Mouse (Mus musculus): ENCODE data around the gene Pif1. TPM values are rescaled to one million over a fixed set of nuclear protein-coding genes. Genes with fewer than 3 reads are reported as not detected.

The Pif1 gene
- polyA plus RNA-seq, 1 experiment from 2014 or later: 9.1 TPM

GRCm38 (mm10) chr9:65606321-65607109 is 19.6 kb downstream of the Pif1 start:
- no peaks in the 10 kb centered on the region for H3K9me3 ChIP-seq
- H3K4me3 ChIP-seq (replicated peaks): no peak overlapping the region
- no peaks in the 10 kb centered on the region for H3K36me3 ChIP-seq
- peak overlapping the region; percentile 78 for H3K27ac ChIP-seq
- no peak overlapping the region for H3K9ac ChIP-seq
- H3K4me1 ChIP-seq (replicated peaks): 0 out of 2 replicates have a peak, but pooled peaks cover 5% of the 10 kb centered on the region
- 48% methylated on average over 9 of the region's 9 CpGs for WGBS
- peak; percentile 62 for ATAC-seq
- H3K27me3 ChIP-seq (replicated peaks): no peaks in the 10 kb centered on the region
- 0 out of 2 replicates have a peak overlapping the region, but pooled peaks have one; percentile 19 for H3K4me2 ChIP-seq (replicated peaks)

DNA sequence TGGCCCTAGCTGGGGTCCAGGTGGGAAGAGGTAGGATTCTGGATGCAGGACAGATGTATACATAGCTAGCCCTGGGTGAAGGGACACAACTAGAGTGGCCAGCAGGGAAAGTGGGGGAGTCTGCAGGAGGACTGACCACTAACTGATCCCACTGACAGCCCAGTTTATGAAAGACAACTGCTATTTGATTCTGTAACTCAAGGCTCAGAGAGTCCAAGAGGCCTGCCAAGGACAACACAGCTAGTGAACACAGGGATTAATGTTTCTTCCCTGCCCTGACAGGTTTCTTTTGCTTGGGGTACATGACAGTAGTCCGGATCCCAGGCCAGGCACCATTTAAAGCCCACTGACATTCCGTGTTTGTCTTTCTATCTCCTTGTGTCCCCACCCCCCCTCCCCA is 20.2 kb downstream of the Pif1 start:
- H3K9ac ChIP-seq: no peak overlapping the region
- WGBS: 41% methylated on average over 2 of the region's 2 CpGs
- no peaks in the 10 kb centered on the region for H3K27me3 ChIP-seq (replicated peaks)
- 0 out of 2 replicates have a peak, but pooled peaks cover 5% of the 10 kb centered on the region for H3K4me1 ChIP-seq (replicated peaks)
- H3K27ac ChIP-seq: peak overlapping the region; percentile 40; the same call in 1 of the 2 replicates
- no peaks in the 10 kb centered on the region for H3K36me3 ChIP-seq
- no peak for ATAC-seq
- H3K4me3 ChIP-seq (replicated peaks): no peak overlapping the region
- H3K4me2 ChIP-seq (replicated peaks): no peak overlapping the region
- no peaks in the 10 kb centered on the region for H3K9me3 ChIP-seq

- Histone ChIP-seq H3K9me3 (no peaks in the 10 kb centered on the region), H3K4me2 (replicated peaks) (no peak overlapping the region), H3K36me3 (no peaks in the 10 kb centered on the region), H3K9ac (no peak overlapping the region), H3K27ac (no peak overlapping the region), H3K4me3 (replicated peaks) (no peak overlapping the region), H3K27me3 (replicated peaks) (no peaks in the 10 kb centered on the region), H3K4me1 (replicated peaks) (no peaks in the 10 kb centered on the region)
- 68% methylated on average over 5 of the region's 5 CpGs for WGBS
- no peak for ATAC-seq
Observed at GRCm38 (mm10) chr9:65611969-65612486, 25.1 kb downstream of the Pif1 start.

DNA sequence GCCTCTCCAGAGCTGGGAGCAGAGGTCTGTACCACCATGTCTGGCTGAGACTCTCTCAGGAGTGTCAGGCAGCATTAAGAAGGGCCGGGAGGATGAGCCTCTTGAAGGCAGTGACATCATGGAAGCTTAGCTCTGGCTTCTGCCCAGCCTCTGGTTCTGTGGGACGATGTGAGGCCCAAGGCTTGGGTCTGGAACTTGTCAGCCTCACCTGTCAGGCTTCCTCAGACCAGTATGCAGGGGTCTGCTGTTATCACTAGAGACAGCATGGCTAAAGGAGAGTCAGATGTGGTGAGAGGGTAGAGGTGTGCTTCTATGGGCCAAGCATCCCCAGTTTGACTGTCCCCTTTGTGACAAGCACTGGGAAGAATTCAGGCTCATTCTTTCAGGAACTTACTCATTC is 26.1 kb downstream of the Pif1 start:
- Histone ChIP-seq H3K4me3 (replicated peaks) (no peak overlapping the region), H3K4me1 (replicated peaks) (no peaks in the 10 kb centered on the region), H3K9me3 (no peaks in the 10 kb centered on the region), H3K9ac (no peak overlapping the region), H3K36me3 (no peaks in the 10 kb centered on the region), H3K27me3 (replicated peaks) (no peaks in the 10 kb centered on the region), H3K27ac (no peak overlapping the region), H3K4me2 (replicated peaks) (no peak overlapping the region)
- peak; percentile 41; the same call in 1 of the 2 replicates for ATAC-seq
- WGBS: 32% methylated on average over 2 of the region's 2 CpGs

- no peak overlapping the region for H3K4me2 ChIP-seq (replicated peaks)
- H3K9ac ChIP-seq: no peak overlapping the region
- no peak overlapping the region for H3K4me3 ChIP-seq (replicated peaks)
- ATAC-seq: no peak
- no peaks in the 10 kb centered on the region for H3K4me1 ChIP-seq (replicated peaks)
- no peak overlapping the region for H3K27ac ChIP-seq
- H3K9me3 ChIP-seq: no peaks in the 10 kb centered on the region
- 58% methylated on average over 3 of the region's 3 CpGs for WGBS
- no peaks in the 10 kb centered on the region for H3K27me3 ChIP-seq (replicated peaks)
- no peaks in the 10 kb centered on the region for H3K36me3 ChIP-seq
Observed at GRCm38 (mm10) chr9:65619311-65619710, 32.4 kb downstream of the Pif1 start.

GRCm38 (mm10) chr9:65621196-65621595 is 34.2 kb downstream of the Pif1 start:
- ATAC-seq: no peak
- Histone ChIP-seq H3K4me1 (replicated peaks) (no peaks in the 10 kb centered on the region), H3K9me3 (no peaks in the 10 kb centered on the region), H3K9ac (no peak overlapping the region), H3K4me3 (replicated peaks) (no peak overlapping the region), H3K27ac (no peak overlapping the region), H3K27me3 (replicated peaks) (no peaks in the 10 kb centered on the region), H3K36me3 (no peaks in the 10 kb centered on the region), H3K4me2 (replicated peaks) (no peak overlapping the region)
- 87% methylated on average over 4 of the region's 4 CpGs for WGBS

GRCm38 (mm10) chr9:65621666-65622065 is 34.7 kb downstream of the Pif1 start:
- no peak for ATAC-seq
- Histone ChIP-seq H3K4me3 (replicated peaks) (no peak overlapping the region), H3K9me3 (no peaks in the 10 kb centered on the region), H3K36me3 (no peaks in the 10 kb centered on the region), H3K27me3 (replicated peaks) (no peaks in the 10 kb centered on the region), H3K9ac (no peak overlapping the region), H3K27ac (no peak overlapping the region), H3K4me2 (replicated peaks) (no peak overlapping the region), H3K4me1 (replicated peaks) (no peaks in the 10 kb centered on the region)
- 71% methylated on average over 2 of the region's 2 CpGs for WGBS

DNA sequence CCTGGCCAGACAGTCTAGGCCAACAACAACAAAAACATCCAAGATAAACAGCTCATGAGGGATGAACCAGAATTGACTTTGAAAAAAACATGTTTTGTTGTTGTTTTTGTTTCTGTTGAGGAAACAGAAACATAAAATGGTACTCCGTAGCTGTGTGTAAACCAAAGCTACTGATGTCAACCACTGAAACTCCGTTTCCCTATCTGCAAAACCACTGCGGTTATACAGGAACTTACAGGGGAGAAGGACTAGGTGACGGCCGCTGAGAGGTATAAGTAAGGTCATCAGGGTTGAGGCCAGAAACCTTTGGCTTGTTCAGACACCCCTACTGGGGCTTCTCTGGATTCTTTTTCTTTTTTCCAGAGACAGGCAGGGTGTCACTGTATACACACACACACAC is 35.9 kb downstream of the Pif1 start:
- Histone ChIP-seq H3K36me3 (no peaks in the 10 kb centered on the region), H3K4me3 (replicated peaks) (no peak overlapping the region), H3K27ac (no peak overlapping the region), H3K9ac (no peak overlapping the region), H3K4me2 (replicated peaks) (no peak overlapping the region), H3K27me3 (replicated peaks) (no peaks in the 10 kb centered on the region), H3K9me3 (no peaks in the 10 kb centered on the region), H3K4me1 (replicated peaks) (no peaks in the 10 kb centered on the region)
- no peak for ATAC-seq
- 82% methylated on average over 5 of the region's 5 CpGs for WGBS

DNA sequence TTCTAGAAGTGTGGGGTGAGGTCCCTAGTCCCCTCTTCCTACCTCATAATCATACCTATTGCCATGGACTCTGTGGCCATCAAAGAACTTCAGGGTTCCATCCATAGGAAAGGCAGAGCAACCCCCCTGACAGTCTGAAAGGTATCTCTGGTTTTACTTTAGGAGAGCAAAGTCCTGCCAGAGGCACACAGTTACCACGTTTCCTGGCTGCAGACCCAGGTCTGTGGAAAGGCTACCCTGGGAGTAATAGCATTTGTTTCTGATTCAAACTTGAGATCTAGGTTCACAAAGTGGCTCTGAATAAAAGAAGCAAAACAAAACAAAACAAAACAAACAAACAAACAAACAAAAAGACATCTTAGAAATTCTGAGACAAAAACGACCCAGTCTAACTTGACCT is 37.3 kb downstream of the Pif1 start:
- ATAC-seq: no peak
- 54% methylated on average over 2 of the region's 2 CpGs for WGBS
- Histone ChIP-seq H3K4me2 (replicated peaks) (no peak overlapping the region), H3K4me3 (replicated peaks) (no peak overlapping the region), H3K9me3 (no peaks in the 10 kb centered on the region), H3K27ac (no peak overlapping the region), H3K4me1 (replicated peaks) (peaks cover 3% of the 10 kb centered on the region; the same call in 1 of the 2 replicates), H3K27me3 (replicated peaks) (0 out of 2 replicates have a peak, but pooled peaks cover 5% of the 10 kb centered on the region), H3K36me3 (no peaks in the 10 kb centered on the region), H3K9ac (no peak overlapping the region)

DNA sequence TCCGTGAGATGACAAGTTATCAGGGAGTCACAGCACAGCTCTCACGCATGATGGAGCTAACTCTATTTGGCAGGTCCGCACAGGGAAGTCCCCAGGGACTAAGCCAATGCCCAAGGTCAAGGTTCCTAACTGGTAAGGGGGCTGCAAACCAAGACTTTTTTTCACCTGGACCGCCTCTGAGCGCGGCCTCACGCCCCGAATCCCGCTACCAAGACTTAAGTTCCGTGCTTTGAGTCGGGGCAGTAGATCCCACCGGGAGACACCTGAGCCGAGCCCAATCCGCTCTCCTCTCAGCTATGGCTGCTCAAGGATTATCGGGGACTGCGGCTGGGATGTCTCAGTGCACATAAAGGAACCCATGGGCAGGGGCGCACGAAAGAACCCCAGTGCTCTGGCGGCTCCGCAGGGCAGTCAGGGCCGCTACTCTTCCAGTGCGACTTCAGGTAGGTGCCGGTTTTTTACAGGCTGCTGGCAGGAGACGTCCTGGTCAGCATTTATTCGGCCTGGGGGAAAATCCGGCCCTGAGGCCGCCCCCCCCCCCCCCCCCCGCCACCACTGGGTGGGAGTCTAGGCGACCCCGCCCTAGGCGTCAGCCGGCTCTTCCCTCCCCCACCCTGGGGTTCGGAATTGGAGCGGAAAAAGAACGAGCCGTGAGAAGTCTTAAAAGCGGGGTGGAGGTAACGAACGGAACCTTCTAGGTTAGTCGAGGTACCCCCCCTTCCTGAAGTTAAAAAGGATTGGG is 42.2 kb downstream of the Pif1 start, which contains the start of gene Rbpms2:
Rbpms2 (plus strand) TSS at position 624 of the 742 bp plus-strand sequence.
- ATAC-seq: peak; percentile 21; the same call in 1 of the 2 replicates
- Histone ChIP-seq H3K9me3 (no peaks in the 10 kb centered on the region), H3K27ac (peak within 1 kb of the TSS; percentile 54; the same call in 1 of the 2 replicates), H3K36me3 (no peaks in the 10 kb centered on the region), H3K9ac (peak within 1 kb of the TSS; percentile 74), H3K4me1 (replicated peaks) (peaks cover 17% of the 10 kb centered on the region), H3K4me2 (replicated peaks) (peak within 1 kb of the TSS; percentile 99), H3K4me3 (replicated peaks) (peak within 1 kb of the TSS; percentile 74), H3K27me3 (replicated peaks) (peaks cover 9% of the 10 kb centered on the region; the same call in 1 of the 2 replicates)
- 3% methylated on average over 38 of the region's 40 CpGs for WGBS

- H3K4me2 ChIP-seq (replicated peaks): peak overlapping the region; percentile 99
- H3K4me3 ChIP-seq (replicated peaks): peak overlapping the region; percentile 74
- H3K36me3 ChIP-seq: no peaks in the 10 kb centered on the region
- peaks cover 17% of the 10 kb centered on the region for H3K4me1 ChIP-seq (replicated peaks)
- peak overlapping the region; percentile 54; the same call in 1 of the 2 replicates for H3K27ac ChIP-seq
- peak; percentile 93 for ATAC-seq
- H3K27me3 ChIP-seq (replicated peaks): peaks cover 9% of the 10 kb centered on the region; the same call in 1 of the 2 replicates
- peak overlapping the region; percentile 74 for H3K9ac ChIP-seq
- no peaks in the 10 kb centered on the region for H3K9me3 ChIP-seq
- WGBS: under 1% methylated on average over 40 of the region's 83 CpGs
Observed at GRCm38 (mm10) chr9:65629767-65630630, 43.0 kb downstream of the Pif1 start.

Data from intestine, embryonic 15.5 days (tissue).